Mouse (Mus musculus) liver, embryonic 15.5 days (tissue): ENCODE measurements around the gene Map3k11. TPM values are rescaled to one million over a fixed set of nuclear protein-coding genes. Genes with fewer than 3 reads are reported as not detected.

Source experiments
- microRNA-seq: library from miRNA; unstranded; fragments of <30 nt; microRNA quantifications from one replicate; pipeline ENCODE4, GENCODE M21; 2016
- polyA plus RNA-seq: library from polyadenylated mRNA; unstranded; fragments of >200 nt; fragmentation: Nextera tagmentation; extraction: Ambion mirVana; gene quantifications from 2 replicates; pipeline ENCODE4 v1.2.1, GENCODE M21; 2015

Gene Map3k11
- polyA plus RNA-seq, 1 experiment from 2014 or later: 16.8 TPM

Small RNA genes within 50 kb of the gene (microRNA-seq; reads per million reads assigned to microRNA genes)
- gene Mir6987: not detected

Other genes with a start within 250 kb of the Map3k11 start
- not detected in 2 replicates for gene Fosl1, start 241.2 kb upstream of the Map3k11 start, polyA plus RNA-seq
- 1.6 TPM in 2 replicates for gene Ccdc85b, start 230.8 kb upstream of the Map3k11 start, polyA plus RNA-seq
- 25.3 and 28.6 TPM in 2 replicates for gene Fibp, start 228.1 kb upstream of the Map3k11 start, polyA plus RNA-seq
- 0.53 and 0.54 TPM in 2 replicates for gene Ctsw, start 220.2 kb upstream of the Map3k11 start, polyA plus RNA-seq
- gene Efemp2, start 214.8 kb upstream of the Map3k11 start, polyA plus RNA-seq: 16.0 and 17.5 TPM in 2 replicates
- gene Mus81, start 200.3 kb upstream of the Map3k11 start, polyA plus RNA-seq: 14.0 and 16.4 TPM in 2 replicates
- gene Cfl1, start 198.3 kb upstream of the Map3k11 start, polyA plus RNA-seq: 992 and 1,073 TPM in 2 replicates
- gene 1700020D05Rik, start 185.0 kb upstream of the Map3k11 start, polyA plus RNA-seq: 0.12 TPM in 1 of 2 replicates, not detected in the other
- 6.8 and 7.0 TPM in 2 replicates for gene Snx32, start 178.2 kb upstream of the Map3k11 start, polyA plus RNA-seq
- gene Ovol1, start 128.1 kb upstream of the Map3k11 start, polyA plus RNA-seq: 0.05 TPM in 1 of 2 replicates, not detected in the other
- gene Ap5b1, start 120.7 kb upstream of the Map3k11 start, polyA plus RNA-seq: 3.6 and 4.0 TPM in 2 replicates
- 100 and 122 TPM in 2 replicates for gene Rnaseh2c, start 86.9 kb upstream of the Map3k11 start, polyA plus RNA-seq
- gene Kat5, start 78.5 kb upstream of the Map3k11 start, polyA plus RNA-seq: 16.2 and 17.4 TPM in 2 replicates
- gene Rela, start 51.3 kb upstream of the Map3k11 start, polyA plus RNA-seq: 23.3 and 24.2 TPM in 2 replicates
- 28.2 and 32.5 TPM in 2 replicates for gene Sipa1, start 25.0 kb upstream of the Map3k11 start, polyA plus RNA-seq
- 9.2 and 12.1 TPM in 2 replicates for gene Pcnx3, start 166 bp downstream of the Map3k11 start, polyA plus RNA-seq
- 0.15 and 0.28 TPM in 2 replicates for gene Kcnk7, start 15.6 kb downstream of the Map3k11 start, polyA plus RNA-seq
- gene Ehbp1l1, start 37.6 kb downstream of the Map3k11 start, polyA plus RNA-seq: 110 and 121 TPM in 2 replicates
- gene Fam89b, start 40.9 kb downstream of the Map3k11 start, polyA plus RNA-seq: 39.3 and 39.8 TPM in 2 replicates
- 1.2 and 3.4 TPM in 2 replicates for gene Ltbp3, start 52.2 kb downstream of the Map3k11 start, polyA plus RNA-seq
- 21.1 and 24.4 TPM in 2 replicates for gene Scyl1, start 82.7 kb downstream of the Map3k11 start, polyA plus RNA-seq
- gene Frmd8, start 186.5 kb downstream of the Map3k11 start, polyA plus RNA-seq: 12.9 and 13.1 TPM in 2 replicates
- gene Slc25a45, start 189.1 kb downstream of the Map3k11 start, polyA plus RNA-seq: 7.1 and 7.9 TPM in 2 replicates
- 2.8 and 2.9 TPM in 2 replicates for gene Tigd3, start 205.4 kb downstream of the Map3k11 start, polyA plus RNA-seq
- 52.7 and 59.4 TPM in 2 replicates for gene Dpf2, start 224.3 kb downstream of the Map3k11 start, polyA plus RNA-seq
- gene Cdc42ep2, start 236.1 kb downstream of the Map3k11 start, polyA plus RNA-seq: 2.9 and 3.1 TPM in 2 replicates